Mouse (Mus musculus) small intestine, adult 2 months (tissue): ENCODE results near the gene Dnali1. TPM values are rescaled to one million over a fixed set of nuclear protein-coding genes. Genes with fewer than 3 reads are reported as not detected.

Source experiments
- H3K27ac ChIP-seq: fragments of 200-500 bp; 2 replicates; pipeline ENCODE4 v1.5.1; 2012; ENCODE audit warnings: low read depth, low read length, control low read depth, inconsistent platforms; ENCODE audit not compliant: insufficient read depth
- H3K27me3 ChIP-seq: fragments of 200-500 bp; 2 replicates; pipeline ENCODE4 v1.6.1; 2012; ENCODE audit warnings: mild to moderate bottlenecking, moderate library complexity, low read length, inconsistent platforms; ENCODE audit not compliant: control insufficient read depth, insufficient read depth
- H3K36me3 ChIP-seq: fragments of 200-500 bp; 2 replicates; pipeline ENCODE4 v1.6.1; 2012; ENCODE audit warnings: mild to moderate bottlenecking, low read length, control low read depth, inconsistent platforms; ENCODE audit not compliant: control insufficient read depth, insufficient read depth
- H3K4me1 ChIP-seq: fragments of 200-500 bp; 2 replicates; pipeline ENCODE4 v1.6.1; 2012; ENCODE audit warnings: low read length, inconsistent platforms, mixed read lengths; ENCODE audit not compliant: control insufficient read depth, insufficient read depth, insufficient read length
- H3K4me3 ChIP-seq: fragments of 200-500 bp; 2 replicates; pipeline ENCODE4 v1.5.1; 2012; ENCODE audit warnings: low read depth, mild to moderate bottlenecking, control low read depth, inconsistent platforms, low read length, moderate library complexity
- CTCF ChIP-seq: fragments of 200-500 bp; IDR thresholded peaks from 2 replicates; pipeline ENCODE4 v1.5.1; 2012; ENCODE audit warnings: low read depth, mild to moderate bottlenecking, control low read depth, inconsistent platforms, low read length, moderate library complexity, mixed read lengths; ENCODE audit not compliant: insufficient replicate concordance, insufficient read length; ENCODE audit errors: extremely low read depth
- POLR2A ChIP-seq: fragments of 200-500 bp; IDR thresholded peaks from 2 replicates; pipeline ENCODE4 v1.6.1; 2012; ENCODE audit warnings: low read depth, mild to moderate bottlenecking, control low read depth, inconsistent platforms, low read length, moderate library complexity
- WGBS: fragments of 180-500 bp; shearing (Covaris S2); methylation state at CpG from one replicate; pipeline ENCODE4 v1.1.7; 2018; 5-methylcytosine and 5-hydroxymethylcytosine counted together
- polyA plus RNA-seq: library from polyadenylated mRNA; depleted of rRNA; stranded (reverse); fragments of >200 nt; gene quantifications from 2 replicates; pipeline ENCODE4 v1.2.3, GENCODE M21; 2012

Dnali1 gene
- polyA plus RNA-seq, 1 experiment = not detected

- no peak overlapping the region for H3K27ac ChIP-seq
- no peak overlapping the region for H3K4me3 ChIP-seq
- H3K36me3 ChIP-seq = peaks cover 80% of the 10 kb centered on the region
- H3K27me3 ChIP-seq = no peaks in the 10 kb centered on the region
- no peak for TF ChIP-seq CTCF
- TF ChIP-seq POLR2A = no peak
- WGBS = 80% methylated on average over 7 of the region's 7 CpGs
- no peaks in the 10 kb centered on the region for H3K4me1 ChIP-seq
Measured at GRCm38 (mm10) chr4:125044454-125044853, 21.0 kb downstream of the Dnali1 start.

- Histone ChIP-seq H3K4me1 (no peaks in the 10 kb centered on the region), H3K27me3 (no peaks in the 10 kb centered on the region), H3K36me3 (peaks cover 25% of the 10 kb centered on the region), H3K27ac (no peak overlapping the region), H3K4me3 (no peak overlapping the region)
- WGBS = 89% methylated on average over 4 of the region's 4 CpGs
- TF ChIP-seq POLR2A (no peak), CTCF (no peak)
Measured at GRCm38 (mm10) chr4:125034341-125034740, 31.2 kb downstream of the Dnali1 start.

GRCm38 (mm10) chr4:125029891-125030614 is 35.5 kb downstream of the Dnali1 start:
- H3K4me3 ChIP-seq = peak overlapping the region; percentile 71
- no peaks in the 10 kb centered on the region for H3K27me3 ChIP-seq
- no peaks in the 10 kb centered on the region; the same call in 1 of the 2 replicates for H3K36me3 ChIP-seq
- peak overlapping the region; percentile 18; the same call in 1 of the 2 replicates for H3K27ac ChIP-seq
- TF ChIP-seq CTCF (no peak), POLR2A (peak; percentile 56)
- H3K4me1 ChIP-seq = no peaks in the 10 kb centered on the region
- WGBS = under 1% methylated on average over 50 of the region's 50 CpGs

GRCm38 (mm10) chr4:125020780-125021538 is 44.5 kb downstream of the Dnali1 start:
- TF ChIP-seq POLR2A (no peak), CTCF (peak; percentile 27; the same call in 1 of the 2 replicates)
- Histone ChIP-seq H3K27ac (no peak overlapping the region), H3K4me1 (no peaks in the 10 kb centered on the region; the same call in 1 of the 2 replicates), H3K36me3 (no peaks in the 10 kb centered on the region), H3K27me3 (no peaks in the 10 kb centered on the region), H3K4me3 (no peak overlapping the region)
- 33% methylated on average over 11 of the region's 11 CpGs for WGBS

GRCm38 (mm10) chr4:125017431-125017830 is 48.1 kb downstream of the Dnali1 start:
- TF ChIP-seq CTCF (no peak), POLR2A (no peak)
- Histone ChIP-seq H3K4me1 (no peaks in the 10 kb centered on the region; the same call in 1 of the 2 replicates), H3K27ac (no peak overlapping the region), H3K27me3 (no peaks in the 10 kb centered on the region), H3K36me3 (no peaks in the 10 kb centered on the region), H3K4me3 (no peak overlapping the region)
- 69% methylated on average over 11 of the region's 11 CpGs for WGBS

- Histone ChIP-seq H3K36me3 (no peaks in the 10 kb centered on the region), H3K4me1 (no peaks in the 10 kb centered on the region; the same call in 1 of the 2 replicates), H3K27ac (0 out of 2 replicates have a peak within 1 kb of the TSS, but pooled peaks have one; percentile 3), H3K4me3 (no peak within 1 kb of the TSS), H3K27me3 (no peaks in the 10 kb centered on the region)
- TF ChIP-seq POLR2A = no peak
- no peak for TF ChIP-seq CTCF
- 56% methylated on average over 10 of the region's 10 CpGs for WGBS
Measured at GRCm38 (mm10) chr4:125015806-125016635, 49.5 kb downstream of the Dnali1 start, which contains the start of gene Gnl2. Gene Gnl2, plus strand, starts transcription at chr4:125016585.
